Mouse (Mus musculus) heart, postnatal 36 days (tissue): ENCODE data around the gene Sertad3. TPM values are rescaled to one million over a fixed set of nuclear protein-coding genes. Genes with fewer than 3 reads are reported as not detected.

Experiments
- DNase-seq, 2 experiments: peaks; one replicate each; pipeline ENCODE4 v3.0.0; 2021 to 2022
- intact Hi-C: fragments of 180-260 bp; cut with DNase I; formaldehyde crosslinking; loops from one replicate; pipeline ENCODE4 v1.15.1; 2025
- total RNA-seq, 2 experiments: library from RNA; stranded (reverse); gene quantifications; 2 replicates each; pipeline ENCODE4 v1.2.3; 2021

Gene Sertad3
- total RNA-seq, 2 experiments from 2014 or later, result 8.3 to 8.4 TPM

- intact Hi-C loops, result no loop called here
Observed at GRCm38 (mm10) chr7:27459640-27460039, 13.9 kb upstream of the Sertad3 start.

GRCm38 (mm10) chr7:27460477-27460876, 13.1 kb upstream of the Sertad3 start:
- no peak for DNase-seq
- intact Hi-C loops, result no loop called here

More at GRCm38 (mm10) chr7:27459640-27460039, 13.9 kb upstream of the Sertad3 start:
- no peak for DNase-seq

- intact Hi-C loops, result no loop called here
Observed at GRCm38 (mm10) chr7:27467648-27468047, 5.9 kb upstream of the Sertad3 start.

GRCm38 (mm10) chr7:27471390-27472120, 2.0 kb upstream of the Sertad3 start:
- intact Hi-C loops, result loop anchor here (5.0 kb wide), 1 partner anchor 114 kb away; the partner anchor contains the start of genes Gm20479 and Shkbp1

More at GRCm38 (mm10) chr7:27467648-27468047, 5.9 kb upstream of the Sertad3 start:
- DNase-seq, result no peak

GRCm38 (mm10) chr7:27472596-27472995, 972 bp upstream of the Sertad3 start:
- peak in 1 of 2 experiments; percentile 42 for DNase-seq

More at GRCm38 (mm10) chr7:27471390-27472120, 2.0 kb upstream of the Sertad3 start:
- no peak for DNase-seq

GRCm38 (mm10) chr7:27473835-27474489, 394 bp downstream of the Sertad3 start:
- no peak for DNase-seq
- intact Hi-C loops, result loop anchor here (2.0 to 5.0 kb wide), 2 partner anchors 17 to 117 kb away; partner anchors contain the start of genes Gm20479 and Shkbp1

More at GRCm38 (mm10) chr7:27472596-27472995, 972 bp upstream of the Sertad3 start:
- intact Hi-C loops, result loop anchor here (5.0 kb wide), 1 partner anchor 115 kb away; the partner anchor contains the start of genes Gm20479 and Shkbp1

GRCm38 (mm10) chr7:27474490-27474954, 954 bp downstream of the Sertad3 start:
- peak; percentile 96 to 98 for DNase-seq
- intact Hi-C loops, result loop anchor here (2.0 to 5.0 kb wide), 2 partner anchors 16 to 117 kb away; partner anchors contain the start of genes Gm20479 and Shkbp1

- no peak for DNase-seq
- intact Hi-C loops, result loop anchor here (1.0 to 2.0 kb wide), 2 partner anchors 15 to 51 kb away; no protein-coding TSS in a partner anchor
Observed at GRCm38 (mm10) chr7:27475596-27475995, 2.0 kb downstream of the Sertad3 start.

- no peak for DNase-seq
Observed at GRCm38 (mm10) chr7:27476098-27476635, 2.6 kb downstream of the Sertad3 start.

GRCm38 (mm10) chr7:27478561-27478960, 5.0 kb downstream of the Sertad3 start:
- intact Hi-C loops, result no loop called here
- no peak for DNase-seq

More at GRCm38 (mm10) chr7:27476098-27476635, 2.6 kb downstream of the Sertad3 start:
- intact Hi-C loops, result no loop called here

GRCm38 (mm10) chr7:27479750-27480149, 6.2 kb downstream of the Sertad3 start:
- intact Hi-C loops, result loop anchor here (10.0 kb wide), 1 partner anchor 315 kb away; the partner anchor contains the start of gene Egln2

GRCm38 (mm10) chr7:27480506-27480905, 6.9 kb downstream of the Sertad3 start:
- intact Hi-C loops, result loop anchor here (10.0 kb wide), 1 partner anchor 316 kb away; the partner anchor contains the start of gene Egln2

More at GRCm38 (mm10) chr7:27479750-27480149, 6.2 kb downstream of the Sertad3 start:
- no peak for DNase-seq

GRCm38 (mm10) chr7:27480927-27481626, 7.5 kb downstream of the Sertad3 start:
- intact Hi-C loops, result loop anchor here (10.0 kb wide), 1 partner anchor 316 kb away; the partner anchor contains the start of gene Egln2
- no peak for DNase-seq

More at GRCm38 (mm10) chr7:27480506-27480905, 6.9 kb downstream of the Sertad3 start:
- DNase-seq, result no peak

GRCm38 (mm10) chr7:27481627-27481969, 8.0 kb downstream of the Sertad3 start:
- intact Hi-C loops, result loop anchor here (10.0 kb wide), 1 partner anchor 317 kb away; the partner anchor contains the start of gene Egln2
- DNase-seq, result peak; percentile 88 to 89

GRCm38 (mm10) chr7:27483860-27484259, 10.3 kb downstream of the Sertad3 start:
- intact Hi-C loops, result loop anchor here (10.0 kb wide), 1 partner anchor 319 kb away; the partner anchor contains the start of gene Egln2
- no peak for DNase-seq

- peak in 1 of 2 experiments; percentile 50 for DNase-seq
- intact Hi-C loops, result loop anchor here (10.0 kb wide), 1 partner anchor 321 kb away; the partner anchor contains the start of gene Egln2
Observed at GRCm38 (mm10) chr7:27486102-27486769, 12.7 kb downstream of the Sertad3 start.

GRCm38 (mm10) chr7:27486770-27487697, 13.5 kb downstream of the Sertad3 start, which contains the start of gene Sertad1:
Gene Sertad1 (plus strand): TSS chr7:27486910.
- intact Hi-C loops, result loop anchor here (10.0 kb wide), 1 partner anchor 322 kb away; the partner anchor contains the start of gene Egln2

More at GRCm38 (mm10) chr7:27486770-27487697, 13.5 kb downstream of the Sertad3 start, which contains the start of gene Sertad1:
- peak; percentile 100 for DNase-seq
